Comparison of ENCODE assay signal across 8 mouse cellular contexts in genomic region chr13:19394798-19395687, GRCm38 (mm10). TPM values are rescaled to one million over a fixed set of nuclear protein-coding genes. Genes with fewer than 3 reads are reported as not detected.
DNase-seq lines count a peak whose midpoint lies in the region; ATAC-seq lines count a peak whose summit lies in the region.

No protein-coding gene starts in this region.

- 0 out of 2 replicates have a peak, but pooled peaks cover 7% of the 10 kb centered on the region for H3K36me3 ChIP-seq in forebrain, embryonic 10.5 days (replicated peaks)
- no peaks in the 10 kb centered on the region for H3K36me3 ChIP-seq in liver, embryonic 13.5 days
- no peaks in the 10 kb centered on the region for H3K36me3 ChIP-seq in stomach, embryonic 16.5 days (ENCODE audit: control insufficient read depth, insufficient read depth, low read length)

- peak; percentile 51 for DNase-seq in embryo, embryonic 10 days (ENCODE audit: low spot score)
- no peak for DNase-seq in embryo, embryonic 11 days
- peak; percentile 69 for DNase-seq in 416B (ENCODE audit: low read depth)
- no peak for DNase-seq in forebrain, embryonic 10.5 days (ENCODE audit: extremely low spot score, low spot score)
- DNase-seq in liver, embryonic 13.5 days = no peak
- no peak for DNase-seq in thymus, postnatal 10 days (ENCODE audit: low spot score in 2 of 2)
- no peak for DNase-seq in kidney, adult 9 months

- H3K9ac ChIP-seq in liver, embryonic 13.5 days = peak overlapping the region; percentile 90
- H3K9ac ChIP-seq in stomach, embryonic 16.5 days (ENCODE audit: low read length) = peak overlapping the region; percentile 96

- H3K27me3 ChIP-seq in forebrain, embryonic 10.5 days (ENCODE audit: poor library complexity, severe bottlenecking) = no peaks in the 10 kb centered on the region
- no peaks in the 10 kb centered on the region for H3K27me3 ChIP-seq in liver, embryonic 13.5 days
- H3K27me3 ChIP-seq in stomach, embryonic 16.5 days (ENCODE audit: control insufficient read depth, insufficient read depth, low read length) = no peaks in the 10 kb centered on the region

- 2% methylated on average over 25 of the region's 25 CpGs for WGBS in forebrain, embryonic 10.5 days
- 4% methylated on average over 25 of the region's 25 CpGs for WGBS in liver, embryonic 13.5 days (ENCODE audit: insufficient replicate concordance)
- WGBS in stomach, embryonic 16.5 days = under 1% methylated on average over 25 of the region's 25 CpGs

- peak overlapping the region; percentile 94 for H3K4me3 ChIP-seq in forebrain, embryonic 10.5 days
- H3K4me3 ChIP-seq in liver, embryonic 13.5 days (replicated peaks) = peak overlapping the region; percentile 84
- peak overlapping the region; percentile 95 for H3K4me3 ChIP-seq in stomach, embryonic 16.5 days (replicated peaks; ENCODE audit: low read length)

- H3K4me1 ChIP-seq in forebrain, embryonic 10.5 days = peaks cover 25% of the 10 kb centered on the region
- peaks cover 20% of the 10 kb centered on the region for H3K4me1 ChIP-seq in liver, embryonic 13.5 days (replicated peaks)
- peaks cover 18% of the 10 kb centered on the region for H3K4me1 ChIP-seq in stomach, embryonic 16.5 days (ENCODE audit: control insufficient read depth, insufficient read depth, low read length)

- peak overlapping the region; percentile 93 for H3K4me2 ChIP-seq in liver, embryonic 13.5 days
- peak overlapping the region; percentile 78 for H3K4me2 ChIP-seq in stomach, embryonic 16.5 days (ENCODE audit: low read depth, low read length)

- peak; percentile 57 for ATAC-seq in liver, embryonic 13.5 days (ENCODE audit: low read depth)
- ATAC-seq in stomach, embryonic 16.5 days (ENCODE audit: insufficient read depth, low FRiP score) = peak; percentile 56

- H3K9me3 ChIP-seq in forebrain, embryonic 10.5 days = no peaks in the 10 kb centered on the region
- no peaks in the 10 kb centered on the region for H3K9me3 ChIP-seq in liver, embryonic 13.5 days (replicated peaks)
- H3K9me3 ChIP-seq in stomach, embryonic 16.5 days (replicated peaks; ENCODE audit: control insufficient read depth, low read length) = no peaks in the 10 kb centered on the region

- H3K27ac ChIP-seq in forebrain, embryonic 10.5 days = peak overlapping the region; percentile 96
- H3K27ac ChIP-seq in liver, embryonic 13.5 days = peak overlapping the region; percentile 31; the same call in 1 of the 2 replicates
- peak overlapping the region; percentile 87 for H3K27ac ChIP-seq in stomach, embryonic 16.5 days (ENCODE audit: low read length)

RNA-seq across cellular contexts. Expression of gene Stard3nl, which starts 0.6 kb away (rescaled TPM):
- 100 and 102 TPM in 2 replicates for polyA plus RNA-seq in forebrain, embryonic 10.5 days (2016; fragmentation: Nextera tagmentation; extraction: Ambion mirVana)
- 30.7 and 34.6 TPM in 2 replicates for polyA plus RNA-seq in liver, embryonic 13.5 days (2015; fragmentation: Nextera tagmentation; extraction: Ambion mirVana)
- 97.1 and 104 TPM in 2 replicates for polyA plus RNA-seq in stomach, embryonic 16.5 days (2015; fragmentation: Nextera tagmentation; extraction: Ambion mirVana)

Comparison
In these comparisons a context has a peak if more than half of its experiments do, and no peak if none do; other contexts are left out.
1. DNase-seq: peak in embryo, embryonic 10 days (single experiment) and 416B (single experiment); none in embryo, embryonic 11 days (single experiment), forebrain, embryonic 10.5 days (single experiment), liver, embryonic 13.5 days (single experiment), thymus, postnatal 10 days (0 of 2) and kidney, adult 9 months (single experiment).
2. H3K27ac ChIP-seq: peak in every context shown above with its lines; median percentile 96 in forebrain, embryonic 10.5 days; 87 in stomach, embryonic 16.5 days; 31 in liver, embryonic 13.5 days.
3. Peak in every context shown above with its lines, with median percentiles within 50 percentile points of each other: H3K4me3 ChIP-seq.